Mouse (Mus musculus): ENCODE data around the gene Zfp64. TPM values are rescaled to one million over a fixed set of nuclear protein-coding genes. Genes with fewer than 3 reads are reported as not detected.

Zfp64 gene
- total RNA-seq, 2 experiments from 2014 or later = 16.8 to 18.1 TPM

DNA sequence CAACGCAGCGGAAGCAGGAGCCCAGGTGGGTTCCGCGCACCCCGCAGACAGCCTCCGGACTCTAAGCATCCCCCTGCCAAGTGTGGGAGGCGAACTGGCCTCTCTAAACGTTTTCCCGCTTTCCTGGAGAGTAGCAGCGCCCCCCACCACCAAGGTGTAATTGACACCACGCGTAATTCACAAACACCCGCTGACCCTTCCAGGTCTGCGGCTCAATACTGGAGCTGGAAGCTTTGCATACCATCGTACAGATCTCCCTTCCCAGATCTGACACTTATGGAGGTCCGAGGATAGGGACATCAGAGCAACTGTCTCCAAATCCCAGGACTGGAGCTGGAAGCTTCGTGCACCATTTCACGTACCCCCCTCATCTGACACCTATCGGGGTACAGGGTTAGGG is 43.9 kb downstream of the Zfp64 start:
- no peak for DNase-seq (ENCODE audit: low spot score in 2 of 2)
- intact Hi-C loops (cut with DNase I) = no loop called here

DNA sequence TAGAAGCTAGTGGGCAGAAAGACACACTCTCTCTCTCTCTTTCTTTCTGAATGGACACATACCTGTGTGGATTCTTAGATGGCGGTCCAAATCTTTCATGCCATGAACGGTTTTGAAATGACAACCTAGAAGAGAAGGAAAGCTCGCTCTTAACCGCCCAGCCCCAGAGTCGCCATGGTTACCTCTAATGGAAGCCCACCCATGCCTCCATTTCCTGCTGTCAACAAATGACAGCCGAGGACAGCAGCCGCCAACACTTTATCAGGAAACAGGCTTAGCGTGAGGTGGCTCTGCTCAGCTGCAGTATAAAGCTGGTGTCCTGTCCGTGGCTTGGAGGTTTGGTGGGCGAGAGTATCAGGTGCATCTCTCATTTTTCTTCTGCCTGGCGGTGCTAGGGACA is 49.4 kb downstream of the Zfp64 start:
- no peak for DNase-seq (ENCODE audit: low spot score in 2 of 2)

DNA sequence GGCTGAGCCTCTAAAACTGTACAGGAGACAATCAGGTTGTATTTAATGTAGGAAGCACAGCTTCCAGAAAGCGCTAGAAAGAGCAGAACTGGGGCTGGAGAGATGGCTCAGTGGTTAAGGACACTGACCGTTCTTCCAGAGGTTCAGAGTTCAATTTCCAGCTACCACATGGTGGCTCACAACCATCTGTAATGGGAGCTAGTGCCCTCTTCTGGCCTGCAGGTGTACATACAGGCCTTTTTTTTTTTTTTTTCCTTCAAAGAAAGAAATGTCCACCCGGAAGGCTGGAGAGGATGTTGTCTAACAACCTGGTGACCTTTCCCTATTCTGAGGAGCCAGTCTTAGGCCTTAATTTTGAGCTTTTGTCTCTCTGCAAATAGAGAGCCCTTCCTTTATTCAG is 50.5 kb downstream of the Zfp64 start:
- DNase-seq (ENCODE audit: low spot score in 2 of 2) = no peak
- intact Hi-C loops (cut with DNase I) = no loop called here

More for the DNA sequence above, 49.4 kb downstream of the Zfp64 start:
- intact Hi-C loops (cut with DNase I) = no loop called here

DNA sequence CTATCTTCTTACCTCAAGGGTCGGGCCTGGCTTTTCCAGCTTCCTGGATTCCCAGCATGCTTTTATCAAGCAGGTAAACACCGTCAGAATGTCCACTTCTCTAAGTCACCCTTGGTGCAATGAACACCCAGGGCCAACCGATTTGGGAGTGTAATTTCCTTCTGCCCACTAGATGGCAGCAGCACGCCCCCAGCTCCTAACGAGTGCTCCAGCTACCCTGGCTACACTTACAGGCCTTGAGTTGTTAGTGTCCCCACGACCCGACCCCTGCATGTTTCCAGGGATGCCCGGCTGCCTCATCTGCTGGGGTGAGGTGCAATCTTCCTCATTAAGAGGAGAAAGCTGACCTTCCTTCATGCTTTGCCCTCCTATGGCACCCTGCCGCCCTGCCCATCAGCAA is 51.2 kb downstream of the Zfp64 start:
- intact Hi-C loops (cut with DNase I) = no loop called here
- peak in 1 of 2 experiments; percentile 61 for DNase-seq (ENCODE audit: low spot score in 2 of 2)

DNA sequence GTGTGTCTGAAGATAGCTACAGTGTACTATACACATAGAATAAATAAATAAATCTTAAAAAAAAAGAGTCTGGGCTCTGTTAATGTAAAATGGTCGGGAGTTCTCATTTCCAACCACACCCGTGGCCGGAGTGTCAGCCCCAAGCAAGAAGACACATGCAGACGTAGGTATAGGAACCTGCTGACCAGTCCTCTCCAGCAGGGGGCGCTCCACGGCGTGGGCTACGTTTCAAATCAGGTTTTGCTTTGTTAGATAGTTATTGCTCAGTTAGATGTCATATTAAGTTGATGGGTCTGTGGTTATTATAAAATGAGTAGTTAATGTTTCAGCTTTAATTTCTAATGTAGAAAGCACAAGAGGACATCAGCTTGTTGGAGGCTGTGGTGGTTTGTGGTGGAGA is 52.8 kb downstream of the Zfp64 start:
- intact Hi-C loops (cut with DNase I) = no loop called here

DNA sequence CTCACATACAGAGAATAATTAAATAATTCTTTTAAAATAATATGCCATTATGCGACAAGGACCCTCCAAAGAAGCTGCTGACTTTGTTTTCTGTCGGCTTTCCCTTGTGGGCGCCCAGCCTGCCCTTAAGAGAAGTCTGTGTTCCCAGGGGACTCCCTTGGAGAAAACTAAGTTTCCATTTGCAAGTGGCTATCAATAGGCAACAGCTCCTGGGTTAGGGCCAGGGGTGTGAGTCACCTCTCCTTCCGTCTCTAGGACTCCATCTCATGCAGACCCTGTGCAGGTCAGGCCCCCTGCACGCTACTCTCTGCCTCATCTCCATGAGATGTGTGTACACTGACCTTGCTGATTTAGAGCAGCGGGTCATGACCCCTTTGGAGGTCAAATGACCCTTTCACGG is 57.5 kb downstream of the Zfp64 start:
- no peak for DNase-seq (ENCODE audit: low spot score in 2 of 2)
- intact Hi-C loops (cut with DNase I) = no loop called here

More for the DNA sequence above, 52.8 kb downstream of the Zfp64 start:
- no peak for DNase-seq (ENCODE audit: low spot score in 2 of 2)

DNA sequence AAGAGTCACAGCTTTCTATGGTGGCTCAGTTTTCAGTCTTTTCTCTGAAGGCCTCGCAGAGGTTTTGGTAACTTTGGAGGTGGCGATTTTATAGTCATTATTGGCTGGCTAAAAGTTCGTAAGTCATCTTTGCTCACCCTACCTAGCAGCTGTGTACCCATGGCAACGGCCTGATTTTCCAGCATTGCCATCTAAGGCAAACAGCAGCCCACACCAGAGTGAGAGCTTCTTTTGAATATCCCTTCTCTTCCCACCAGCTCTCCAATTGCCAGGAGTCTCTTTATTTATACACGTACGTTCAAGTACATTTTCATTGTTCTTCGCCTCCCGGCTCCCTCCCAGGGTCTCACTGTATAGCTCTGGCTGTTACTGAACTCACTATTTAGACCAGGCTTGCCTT is 59.9 kb downstream of the Zfp64 start:
- intact Hi-C loops (cut with DNase I) = no loop called here
- DNase-seq (ENCODE audit: low spot score in 2 of 2) = peak; percentile 35 to 38

DNA sequence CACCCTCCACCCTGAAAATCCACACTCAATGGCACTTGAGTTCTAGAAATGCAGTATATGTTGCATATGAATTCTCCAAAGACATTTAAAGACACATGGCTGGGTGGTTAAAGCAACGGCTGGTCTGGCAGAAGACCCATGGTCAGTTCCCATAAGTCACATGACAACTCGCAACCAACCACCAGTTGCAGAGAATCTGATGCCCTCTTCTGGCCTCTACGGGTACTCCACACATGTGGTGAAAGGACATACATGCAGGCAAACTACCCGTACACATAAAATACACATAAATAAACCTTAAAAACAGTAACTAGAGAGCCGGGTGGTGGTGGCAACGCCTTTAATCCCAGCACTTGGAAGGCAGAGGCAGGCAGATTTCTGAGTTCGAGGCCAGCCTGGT is 60.6 kb downstream of the Zfp64 start:
- DNase-seq (ENCODE audit: low spot score in 2 of 2) = no peak
- intact Hi-C loops (cut with DNase I) = no loop called here

DNA sequence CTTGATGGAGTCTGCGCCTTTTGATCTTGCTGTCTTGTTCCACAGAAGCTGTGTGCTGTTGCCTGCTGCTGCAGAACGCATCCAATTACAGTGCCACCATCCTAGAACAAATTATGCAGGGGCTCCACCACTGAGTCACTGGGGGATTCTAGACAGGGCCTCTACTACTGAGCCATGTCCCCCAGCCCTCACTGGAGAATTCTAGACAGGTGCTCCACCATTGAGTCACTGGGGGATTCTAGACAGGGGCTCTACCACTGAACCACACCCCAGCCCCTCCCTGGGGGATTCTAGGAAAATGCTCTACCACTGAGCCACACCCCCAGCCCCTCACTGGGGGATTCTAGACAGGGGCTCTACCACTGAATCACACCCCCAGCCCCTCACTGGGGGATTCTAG is 63.3 kb downstream of the Zfp64 start:
- intact Hi-C loops (cut with DNase I) = no loop called here
- no peak for DNase-seq (ENCODE audit: low spot score in 2 of 2)

DNA sequence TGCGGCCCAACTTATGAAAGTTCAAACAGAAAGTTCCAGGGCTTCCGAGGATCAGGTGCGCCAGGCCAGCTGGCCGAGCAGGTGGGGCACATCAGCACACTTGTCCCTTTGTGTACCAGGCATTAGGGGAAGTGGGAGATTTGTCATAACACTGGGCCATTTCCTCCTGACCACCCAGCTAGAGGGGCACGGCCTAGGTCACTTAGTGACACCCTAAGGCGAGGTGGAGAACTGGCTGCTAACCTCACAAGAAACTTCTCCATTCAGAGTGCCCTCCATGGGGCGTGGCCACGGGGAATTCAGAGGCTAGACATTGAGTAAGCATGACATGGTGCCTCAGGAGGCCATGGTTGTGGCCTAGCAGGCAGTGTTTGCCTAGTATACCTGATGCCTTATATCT is 70.7 kb downstream of the Zfp64 start:
- intact Hi-C loops (cut with DNase I) = no loop called here
- DNase-seq (ENCODE audit: low spot score in 2 of 2) = no peak

DNA sequence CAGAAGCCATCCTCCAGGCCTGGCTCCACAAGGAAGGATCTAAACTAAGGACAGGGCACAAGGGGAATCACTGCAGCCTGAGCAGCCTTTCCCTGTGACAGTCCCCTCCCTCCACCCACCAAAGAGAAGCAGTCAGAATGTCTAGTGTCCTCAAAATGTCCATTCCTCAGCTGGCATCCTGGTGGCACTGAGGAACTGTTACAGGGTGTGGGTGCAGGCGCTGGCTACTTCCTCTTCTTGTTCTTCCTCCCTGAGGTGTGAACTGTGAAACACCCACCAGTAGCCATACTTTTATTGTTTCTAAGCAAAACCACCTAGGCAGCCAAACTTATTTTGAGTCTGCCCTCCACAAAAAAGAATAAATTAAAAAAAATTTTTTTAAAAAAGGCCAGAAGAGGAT is 72.4 kb downstream of the Zfp64 start:
- no peak for DNase-seq (ENCODE audit: low spot score in 2 of 2)
- intact Hi-C loops (cut with DNase I) = no loop called here

DNA sequence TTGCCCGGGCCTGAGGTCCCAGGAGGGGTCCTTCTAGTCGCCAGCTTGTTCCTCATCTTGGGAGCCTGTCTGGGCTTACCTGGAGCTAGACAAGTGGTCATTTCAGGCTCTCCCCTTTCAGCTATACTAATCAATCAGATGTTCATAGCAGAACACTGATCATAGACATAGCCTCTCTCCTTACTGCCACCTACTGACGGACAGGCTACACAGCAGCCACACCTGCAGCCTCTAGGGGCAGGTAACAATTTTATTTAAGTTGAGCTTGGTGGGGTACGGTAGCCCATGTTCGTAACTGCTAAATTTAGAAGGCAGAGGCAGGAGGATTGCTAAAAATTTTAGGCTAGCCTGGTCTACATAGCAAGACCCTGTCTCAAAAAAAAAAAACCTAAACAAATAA is 73.5 kb downstream of the Zfp64 start:
- peak in 1 of 2 experiments; percentile 19 for DNase-seq (ENCODE audit: low spot score in 2 of 2)
- intact Hi-C loops (cut with DNase I) = no loop called here

DNA sequence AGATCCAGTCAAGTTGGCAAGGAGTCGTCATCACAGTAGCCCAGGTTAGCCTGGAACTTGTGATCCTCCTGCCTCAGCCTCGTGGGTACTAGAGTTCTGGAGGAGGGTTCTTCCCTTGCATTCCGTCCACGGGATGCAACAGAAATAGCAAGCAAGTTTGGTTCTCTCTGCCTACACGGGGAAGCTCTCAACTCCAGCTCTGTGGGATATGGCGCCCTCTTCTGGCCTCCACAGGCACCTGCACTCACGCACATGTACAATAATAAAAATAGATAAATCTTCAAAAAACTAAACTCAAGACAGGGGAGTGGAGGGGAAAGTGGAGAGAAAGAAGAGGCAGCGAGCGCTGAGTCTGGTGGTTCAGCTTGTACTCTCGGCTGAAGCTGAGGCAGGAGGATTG is 75.8 kb downstream of the Zfp64 start:
- intact Hi-C loops (cut with DNase I) = no loop called here
- DNase-seq (ENCODE audit: low spot score in 2 of 2) = no peak

DNA sequence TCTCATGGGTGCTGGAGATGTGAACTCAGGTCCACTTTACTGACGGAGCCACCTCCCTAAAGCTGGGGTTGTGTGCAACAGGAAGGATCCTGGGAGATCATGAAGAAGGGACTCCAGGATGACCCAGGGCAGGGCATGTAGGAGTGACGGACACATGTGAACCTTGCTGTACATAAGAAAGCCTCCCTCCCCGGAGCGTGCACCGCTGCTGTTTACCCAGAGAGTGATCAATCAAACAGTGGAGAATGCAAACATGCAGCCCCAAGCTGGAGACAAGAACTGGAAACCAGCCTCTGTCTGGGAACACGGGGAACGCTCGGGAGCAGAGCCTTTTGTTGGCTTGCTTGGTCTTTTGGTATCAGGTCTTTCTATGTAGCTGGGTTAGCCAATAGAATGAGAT is 76.7 kb downstream of the Zfp64 start:
- intact Hi-C loops (cut with DNase I) = no loop called here

DNA sequence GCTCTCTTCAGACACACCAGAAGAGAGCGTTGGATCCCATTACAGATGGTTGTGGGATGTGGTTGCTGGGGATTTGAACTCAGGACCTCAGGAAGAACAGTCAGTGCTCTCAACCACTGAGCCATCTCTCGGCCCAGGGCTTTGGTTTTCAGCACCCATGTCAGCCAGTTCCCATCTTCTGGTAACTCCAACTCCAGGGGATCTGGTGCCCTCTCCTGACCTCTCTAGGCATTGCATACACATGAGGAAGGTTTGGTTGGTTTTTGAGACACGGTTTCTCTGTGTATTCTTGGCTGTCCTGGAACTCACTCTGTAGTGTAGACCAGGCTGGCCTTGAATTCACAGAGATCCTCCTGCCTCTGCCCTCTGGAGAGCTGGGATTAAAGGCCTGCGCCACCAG is 77.2 kb downstream of the Zfp64 start:
- intact Hi-C loops (cut with DNase I) = no loop called here
- no peak for DNase-seq (ENCODE audit: low spot score in 2 of 2)

More for the DNA sequence above, 76.7 kb downstream of the Zfp64 start:
- no peak for DNase-seq (ENCODE audit: low spot score in 2 of 2)

DNA sequence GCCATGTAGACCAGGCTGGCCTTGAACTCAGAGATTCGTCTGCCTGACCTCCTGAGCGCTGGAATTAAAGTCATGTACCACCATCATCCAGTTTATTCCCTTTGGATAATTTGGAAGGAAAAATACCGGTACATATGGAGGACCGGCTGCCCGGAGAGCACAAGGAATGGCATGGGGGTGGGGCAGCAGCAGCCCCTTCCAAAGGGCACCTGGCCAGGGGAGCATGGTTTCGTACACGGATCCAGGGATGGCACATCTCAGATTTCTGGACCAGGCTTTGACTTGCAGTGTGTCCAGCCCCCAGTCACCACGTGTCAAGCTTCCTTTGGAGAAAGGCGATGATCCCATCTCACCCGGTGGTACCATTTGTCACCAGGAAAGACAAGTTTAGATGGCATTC is 78.8 kb downstream of the Zfp64 start:
- no peak for DNase-seq (ENCODE audit: low spot score in 2 of 2)
- intact Hi-C loops (cut with DNase I) = no loop called here

DNA sequence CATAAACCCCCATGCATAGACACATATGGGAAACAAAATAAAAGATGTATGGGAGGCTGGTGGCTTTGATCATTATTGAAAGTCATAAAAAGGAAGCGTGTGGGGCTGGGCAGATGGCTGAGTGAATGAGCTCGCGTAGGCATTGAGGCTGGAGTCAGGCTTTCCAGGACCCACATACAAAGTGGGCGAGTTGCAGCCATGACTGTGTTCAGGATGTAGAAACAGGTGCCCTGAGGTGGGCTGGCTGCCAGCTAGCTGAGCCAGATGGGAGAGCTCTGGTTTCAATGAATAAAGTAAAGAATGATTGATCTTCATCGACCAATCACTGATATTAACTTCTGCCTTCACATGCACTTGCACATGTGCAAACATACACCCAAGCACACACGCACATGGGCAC is 80.9 kb downstream of the Zfp64 start:
- DNase-seq (ENCODE audit: low spot score in 2 of 2) = peak in 1 of 2 experiments; percentile 21
- intact Hi-C loops (cut with DNase I) = no loop called here

DNA sequence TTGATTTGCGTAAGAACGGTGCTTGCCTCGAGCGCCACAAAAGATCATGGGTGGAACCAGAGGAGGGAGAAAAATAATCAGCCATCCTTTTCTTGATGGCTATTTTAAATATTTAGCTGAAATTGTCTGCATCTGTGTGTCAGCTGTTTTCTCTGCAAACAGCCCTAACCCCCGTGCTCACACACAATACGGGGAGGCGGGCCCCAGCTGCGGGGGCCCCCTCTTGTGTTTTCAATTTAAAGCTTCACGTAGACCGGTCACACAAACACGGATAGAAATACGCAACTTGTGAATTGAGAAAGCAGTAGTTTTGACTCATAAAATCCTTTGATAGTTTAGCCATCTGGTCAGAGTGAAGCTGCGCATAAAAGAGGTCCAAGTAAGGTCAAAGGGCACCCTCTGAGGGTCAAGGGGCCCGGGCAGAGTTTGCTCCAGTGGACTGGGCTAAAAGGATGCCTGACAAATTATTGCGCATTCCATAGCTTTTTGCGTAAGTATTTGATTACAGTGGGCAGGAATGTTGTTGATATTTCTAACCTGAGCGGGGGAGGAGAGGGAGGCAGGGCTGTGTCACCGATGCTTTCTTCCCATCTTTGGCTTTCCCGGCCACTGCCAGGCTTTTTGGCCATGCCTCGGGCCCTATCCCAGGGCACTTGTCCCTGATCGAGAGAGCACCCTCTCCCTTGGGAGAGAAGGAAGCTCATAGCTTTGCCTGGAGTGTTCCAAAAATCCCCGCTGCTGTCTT is 83.4 kb downstream of the Zfp64 start:
- no peak for DNase-seq (ENCODE audit: low spot score in 2 of 2)
- intact Hi-C loops (cut with DNase I) = no loop called here

DNA sequence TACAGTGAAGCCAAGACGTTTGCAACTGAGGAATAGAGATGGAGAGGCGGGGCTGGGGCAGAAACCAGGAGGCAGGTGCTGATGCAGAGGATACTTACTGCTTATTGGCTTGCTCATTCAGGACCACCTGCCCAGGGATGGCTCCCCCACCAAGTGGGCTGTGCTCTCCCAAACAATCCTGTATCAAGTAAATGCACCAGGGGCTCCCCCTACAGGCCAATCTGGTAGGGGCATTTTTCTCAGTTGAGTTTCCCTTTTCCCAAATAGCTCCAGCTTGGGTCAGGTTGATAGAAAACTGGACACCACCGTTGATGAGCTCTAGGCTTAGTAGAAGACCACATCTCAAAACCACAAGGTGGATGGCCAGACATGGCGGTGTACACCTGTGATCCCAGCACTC is 84.9 kb downstream of the Zfp64 start:
- intact Hi-C loops (cut with DNase I) = no loop called here
- DNase-seq (ENCODE audit: low spot score in 2 of 2) = no peak

DNA sequence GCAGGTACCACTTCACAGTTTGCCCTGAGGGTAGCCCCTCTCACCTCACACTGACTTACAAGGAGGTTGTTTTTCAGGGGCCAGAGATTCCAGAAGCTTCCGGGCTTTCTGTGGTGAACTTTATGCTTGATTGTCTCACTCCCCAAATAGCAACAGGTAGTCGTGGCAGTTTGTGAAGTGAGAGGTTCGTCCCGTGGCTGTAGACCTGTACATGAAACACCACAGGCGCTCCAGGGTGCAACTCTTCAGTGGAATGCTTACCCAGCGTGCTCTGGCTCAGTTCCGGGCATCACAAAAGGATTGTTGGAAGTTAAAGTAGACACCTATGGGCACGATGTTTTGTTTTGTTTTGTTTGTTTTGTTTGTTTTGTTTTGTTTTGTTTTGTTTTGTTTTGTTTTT is 88.4 kb downstream of the Zfp64 start:
- DNase-seq (ENCODE audit: low spot score in 2 of 2) = no peak
- intact Hi-C loops (cut with DNase I) = no loop called here

DNA sequence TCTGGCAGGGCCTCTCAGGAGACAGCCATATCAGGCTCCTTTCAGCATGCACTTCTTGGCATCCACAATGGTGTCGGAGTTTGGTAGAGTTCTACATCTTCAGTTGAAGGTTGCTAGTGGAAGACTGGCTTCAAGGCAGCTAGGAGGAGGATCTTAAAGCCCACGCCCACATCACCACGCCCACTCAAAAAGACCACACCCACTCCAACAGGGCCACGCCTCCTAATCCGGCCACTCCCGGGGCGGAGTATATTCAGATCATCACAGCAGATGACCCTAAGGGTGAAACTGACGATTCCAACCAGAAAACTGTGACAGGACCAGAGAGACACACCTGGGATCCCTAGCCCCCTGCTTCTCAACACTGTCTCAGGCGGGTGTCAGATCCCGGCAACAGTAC is 89.0 kb downstream of the Zfp64 start:
- no peak for DNase-seq (ENCODE audit: low spot score in 2 of 2)
- intact Hi-C loops (cut with DNase I) = no loop called here

DNA sequence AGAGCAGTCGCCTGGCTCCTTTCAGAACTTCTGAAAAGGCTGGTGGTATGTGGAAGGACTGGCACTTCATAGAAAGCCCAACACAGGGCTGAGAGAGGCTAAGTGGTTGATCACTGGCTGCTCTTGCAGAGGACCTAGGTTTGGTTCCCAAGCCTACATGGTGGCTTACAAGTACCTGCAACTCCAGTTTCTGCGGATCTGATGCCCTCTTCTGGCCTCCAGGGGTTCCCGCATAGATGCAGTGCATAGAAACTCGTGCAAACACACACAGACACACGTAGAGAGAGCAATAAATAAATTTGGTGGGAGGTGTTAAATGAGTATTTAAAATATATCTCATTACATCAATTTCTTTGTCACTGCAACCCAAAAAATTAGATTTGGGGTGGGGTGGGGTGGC is 90.5 kb downstream of the Zfp64 start:
- no peak for DNase-seq (ENCODE audit: low spot score in 2 of 2)
- intact Hi-C loops (cut with DNase I) = no loop called here

Measured in left cerebral cortex, postnatal 14 days (tissue).